Mouse (Mus musculus) thymus, adult 2 months (tissue): Measurements from ENCODE around the gene Cavin1.

Experiments used
- CTCF ChIP-seq: fragments of 200-500 bp; IDR thresholded peaks from 2 replicates; pipeline ENCODE4 v1.5.1; 2012; ENCODE audit warnings: mild to moderate bottlenecking, control low read depth, low read length, moderate library complexity, borderline replicate concordance; ENCODE audit not compliant: control insufficient read depth, poor library complexity, insufficient read depth; ENCODE audit errors: extremely low read depth
- POLR2A ChIP-seq: fragments of 200-500 bp; IDR thresholded peaks from 2 replicates; pipeline ENCODE4 v1.6.1; 2012; ENCODE audit warnings: mild to moderate bottlenecking, low read length, control low read depth, moderate library complexity; ENCODE audit not compliant: control insufficient read depth, poor library complexity, insufficient read depth; ENCODE audit errors: extremely low read depth

GRCm38 (mm10) chr11:100920887-100921624, 49.6 kb downstream of the Cavin1 start:
- TF ChIP-seq POLR2A (no peak), CTCF (no peak)
